17 mouse cellular contexts compared by ENCODE assay signal in the genomic region with DNA sequence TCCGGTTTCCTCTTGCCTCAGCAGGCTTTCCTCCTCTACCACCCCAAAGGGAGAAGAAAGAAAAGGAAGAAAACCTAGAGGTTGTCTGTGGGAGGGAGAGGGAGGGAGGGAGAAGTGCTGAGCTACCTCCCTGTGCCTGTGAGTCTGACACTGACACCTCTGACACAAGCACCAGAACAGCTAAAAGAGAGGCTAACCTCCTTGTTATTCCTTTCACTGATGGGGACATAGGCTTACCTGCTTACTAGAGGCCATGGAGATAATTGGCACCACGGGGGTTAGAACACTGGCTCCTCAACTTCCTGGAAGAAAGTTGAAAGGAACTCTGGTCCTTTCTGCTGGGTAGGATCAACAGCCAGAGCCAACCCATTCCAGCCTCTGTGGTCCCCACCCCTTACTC. TPM values are rescaled to one million over a fixed set of nuclear protein-coding genes. Genes with fewer than 3 reads are reported as not detected.
"Had no signal": no experiment of that assay in that cellular context is flagged by ENCODE, and none has a peak within 500 bp of the region (broad histone marks: within the 10 kb centered on the region; RNA-seq: fewer than 3 reads in every experiment).

No protein-coding gene starts in this region.

- DNase-seq: kidney, adult 18-20 months; kidney, adult 9 months; kidney, postnatal 36 days; layer of hippocampus, postnatal 36 days; liver; lung, adult 18-20 months; lung, postnatal 10 days; lung, postnatal 36 days; thymus, postnatal 36 days had no signal

- ATAC-seq: liver, embryonic 12.5 days had no signal

- H3K4me3 ChIP-seq: liver, embryonic 15.5 days; neural tube, embryonic 12.5 days had no signal

- H3K36me3 ChIP-seq: limb, embryonic 13.5 days; liver, embryonic 12.5 days; liver, embryonic 15.5 days; lung, embryonic 15.5 days; midbrain, embryonic 15.5 days; neural tube, embryonic 12.5 days; neural tube, embryonic 15.5 days had no signal

- H3K27ac ChIP-seq: limb, embryonic 13.5 days; liver, embryonic 12.5 days; liver, embryonic 15.5 days; lung, embryonic 15.5 days; midbrain, embryonic 15.5 days; neural tube, embryonic 12.5 days; neural tube, embryonic 15.5 days had no signal

RNA-seq across cellular contexts. Expression of a gene that starts 1.4 kb away (rescaled TPM):
- total RNA-seq: megakaryocyte-erythroid progenitor cell, adult 5-6 weeks had no signal
